Mouse (Mus musculus) heart, embryonic 14.5 days (tissue): ENCODE measurements around the gene Traf1. TPM values are rescaled to one million over a fixed set of nuclear protein-coding genes. Genes with fewer than 3 reads are reported as not detected.

ENCODE experiments used
- ATAC-seq: fragments of 200-750 bp; cut with Nextera tagmentation; 2 replicates; pipeline ENCODE4 v1.8.0; 2017; ENCODE audit warnings: low read depth, moderate TSS enrichment; ENCODE audit not compliant: insufficient number of reproducible peaks, insufficient read depth, low FRiP score
- H3K27ac ChIP-seq, 2 experiments: fragments of 200-500 bp in 1 of 2; fragments of 300-500 bp in 1 of 2; sonication (generic) in 1 of 2; replicated peaks in 1 of 2; 2 replicates each; pipeline ENCODE4 v1.5.1; 2012 to 2014; ENCODE audit warnings: low read depth in 2 of 2, low read length in 2 of 2, control low read depth in 1 of 2, mild to moderate bottlenecking in 1 of 2, mixed read lengths in 1 of 2; ENCODE audit not compliant: control insufficient read depth in 1 of 2, insufficient read depth in 1 of 2
- H3K27me3 ChIP-seq: fragments of 300-500 bp; sonication (generic); 2 replicates; pipeline ENCODE4 v1.6.1; 2014; ENCODE audit warnings: mild to moderate bottlenecking, low read length, control low read depth; ENCODE audit not compliant: control insufficient read depth, insufficient read depth
- H3K36me3 ChIP-seq: fragments of 300-500 bp; sonication (generic); 2 replicates; pipeline ENCODE4 v1.6.1; 2014; ENCODE audit warnings: mild to moderate bottlenecking, control low read depth, low read length, mixed read lengths; ENCODE audit not compliant: control insufficient read depth, insufficient read depth
- H3K4me1 ChIP-seq, 2 experiments: fragments of 200-500 bp in 1 of 2; fragments of 300-500 bp in 1 of 2; sonication (generic) in 1 of 2; 2 replicates each; pipeline ENCODE4 v1.6.1; 2012 to 2014; ENCODE audit warnings: low read length in 2 of 2, control low read depth in 1 of 2, mixed read lengths in 1 of 2; ENCODE audit not compliant: control insufficient read depth in 2 of 2, insufficient read depth in 2 of 2
- H3K4me2 ChIP-seq: fragments of 300-500 bp; sonication (generic); 2 replicates; pipeline ENCODE4 v1.6.1; 2014; ENCODE audit warnings: mild to moderate bottlenecking, low read length
- H3K4me3 ChIP-seq, 2 experiments: fragments of 200-500 bp in 1 of 2; fragments of 300-500 bp in 1 of 2; sonication (generic) in 1 of 2; 2 replicates each; pipeline ENCODE4 v1.5.1; 2012 to 2014; ENCODE audit warnings: low read length in 2 of 2, mild to moderate bottlenecking in 2 of 2, control low read depth in 1 of 2, low read depth in 1 of 2, moderate library complexity in 1 of 2; ENCODE audit not compliant: control insufficient read depth in 1 of 2, insufficient read depth in 1 of 2
- H3K9ac ChIP-seq: fragments of 300-500 bp; sonication (generic); 2 replicates; pipeline ENCODE4 v1.6.1; 2014; ENCODE audit warnings: mild to moderate bottlenecking, low read length
- H3K9me3 ChIP-seq: fragments of 300-500 bp; sonication (generic); 2 replicates; pipeline ENCODE4 v1.6.1; 2016; ENCODE audit warnings: low read length, control low read depth; ENCODE audit not compliant: control insufficient read depth
- WGBS: fragments of 180-500 bp; shearing (Covaris S2); extraction: QIAGEN DNeasy Blood & Tissue Kit; methylation state at CpG from one replicate; pipeline ENCODE4 v1.1.7; 2014; 5-methylcytosine and 5-hydroxymethylcytosine counted together
- polyA plus RNA-seq: library from polyadenylated mRNA; unstranded; fragments of >200 nt; fragmentation: Nextera tagmentation; extraction: Ambion mirVana; gene quantifications from 2 replicates; pipeline ENCODE4 v1.2.1, GENCODE M21; 2014

The Traf1 gene
- polyA plus RNA-seq, 1 experiment from 2014 or later = 2.0 TPM

DNA sequence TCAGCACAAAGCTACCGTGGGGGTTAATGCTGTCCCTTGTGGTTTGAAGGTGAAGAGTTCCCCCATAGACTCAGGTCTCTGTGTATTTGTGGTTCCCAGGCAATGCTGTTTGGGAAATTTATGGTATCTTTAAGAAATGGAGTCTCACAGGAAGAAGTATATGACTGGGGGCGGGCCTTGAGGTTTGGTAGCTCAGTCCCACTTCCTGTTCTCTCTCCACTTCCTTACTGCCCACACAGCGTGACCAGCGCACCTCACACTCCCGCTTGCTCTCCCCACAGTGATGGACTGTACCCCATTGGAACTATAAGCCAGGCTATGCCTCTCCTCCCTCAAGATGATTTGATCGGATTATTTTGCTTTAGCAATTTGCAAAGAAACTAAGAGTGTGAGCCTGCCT is 14.9 kb upstream of the Traf1 start:
- Histone ChIP-seq H3K4me2 (no peak overlapping the region), H3K36me3 (no peaks in the 10 kb centered on the region), H3K4me3 (no peak overlapping the region), H3K9ac (no peak overlapping the region), H3K4me1 (peaks cover 8 to 12% of the 10 kb centered on the region in 2 experiments), H3K27ac (no peak overlapping the region), H3K9me3 (peaks cover 5% of the 10 kb centered on the region; the same call in 1 of the 2 replicates), H3K27me3 (peaks cover 5% of the 10 kb centered on the region)
- 80% methylated on average over 6 of the region's 6 CpGs for WGBS
- ATAC-seq = no peak

GRCm38 (mm10) chr2:34973087-34973486 is 11.5 kb upstream of the Traf1 start:
- H3K9ac ChIP-seq = no peak overlapping the region
- H3K9me3 ChIP-seq = peaks cover 5% of the 10 kb centered on the region; the same call in 1 of the 2 replicates
- no peak overlapping the region for H3K27ac ChIP-seq
- no peak overlapping the region for H3K4me2 ChIP-seq
- H3K36me3 ChIP-seq = no peaks in the 10 kb centered on the region
- ATAC-seq = no peak
- no peak overlapping the region for H3K4me3 ChIP-seq
- H3K27me3 ChIP-seq = peaks cover 5% of the 10 kb centered on the region
- 75% methylated on average over 8 of the region's 8 CpGs for WGBS
- H3K4me1 ChIP-seq = peaks cover 4 to 8% of the 10 kb centered on the region in 2 experiments; a peak in 3 of 4 replicates

- Histone ChIP-seq H3K4me1 (no peaks in the 10 kb centered on the region), H3K9ac (no peak overlapping the region), H3K4me2 (no peak overlapping the region), H3K9me3 (peaks cover 5% of the 10 kb centered on the region; the same call in 1 of the 2 replicates), H3K27me3 (peaks cover 5% of the 10 kb centered on the region), H3K27ac (no peak overlapping the region), H3K36me3 (no peaks in the 10 kb centered on the region), H3K4me3 (no peak overlapping the region)
- ATAC-seq = no peak
- WGBS = 70% methylated on average over 11 of the region's 11 CpGs
Observed at GRCm38 (mm10) chr2:34971080-34971888, 9.7 kb upstream of the Traf1 start.

- WGBS = 21% methylated on average over 9 of the region's 9 CpGs
- Histone ChIP-seq H3K36me3 (no peaks in the 10 kb centered on the region), H3K9me3 (peaks cover 4% of the 10 kb centered on the region; the same call in 1 of the 2 replicates), H3K9ac (no peak overlapping the region; the same call in 1 of the 2 replicates), H3K27me3 (peaks cover 5% of the 10 kb centered on the region), H3K4me2 (no peak overlapping the region), H3K4me3 (no peak overlapping the region), H3K27ac (no peak overlapping the region), H3K4me1 (no peaks in the 10 kb centered on the region)
- no peak for ATAC-seq
Observed at GRCm38 (mm10) chr2:34970092-34970750, 8.6 kb upstream of the Traf1 start.

DNA sequence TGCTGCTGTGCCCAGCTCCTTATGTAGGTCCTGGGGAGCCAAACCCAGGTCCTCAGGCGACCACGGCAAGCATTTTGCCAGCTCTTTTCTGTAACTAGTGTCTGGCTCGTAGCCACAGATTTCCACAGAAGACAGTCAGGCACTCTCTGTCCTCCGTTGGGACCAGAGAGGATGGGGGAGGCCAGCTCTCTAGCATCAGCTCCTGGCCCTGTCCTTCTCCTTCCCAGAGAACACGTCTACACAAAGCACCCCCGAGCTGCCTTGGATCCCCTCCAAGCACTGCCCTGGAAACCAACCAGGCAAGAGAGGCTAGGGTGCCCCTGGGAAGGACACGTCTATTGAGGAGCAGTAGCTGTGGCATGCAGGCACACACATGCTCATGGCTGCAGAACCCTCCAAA is 7.6 kb upstream of the Traf1 start:
- Histone ChIP-seq H3K4me3 (no peak overlapping the region), H3K9me3 (no peaks in the 10 kb centered on the region), H3K36me3 (no peaks in the 10 kb centered on the region), H3K4me2 (no peak overlapping the region), H3K4me1 (no peaks in the 10 kb centered on the region), H3K27ac (no peak overlapping the region), H3K9ac (no peak overlapping the region), H3K27me3 (peaks cover 5% of the 10 kb centered on the region)
- no peak for ATAC-seq
- 59% methylated on average over 7 of the region's 7 CpGs for WGBS

DNA sequence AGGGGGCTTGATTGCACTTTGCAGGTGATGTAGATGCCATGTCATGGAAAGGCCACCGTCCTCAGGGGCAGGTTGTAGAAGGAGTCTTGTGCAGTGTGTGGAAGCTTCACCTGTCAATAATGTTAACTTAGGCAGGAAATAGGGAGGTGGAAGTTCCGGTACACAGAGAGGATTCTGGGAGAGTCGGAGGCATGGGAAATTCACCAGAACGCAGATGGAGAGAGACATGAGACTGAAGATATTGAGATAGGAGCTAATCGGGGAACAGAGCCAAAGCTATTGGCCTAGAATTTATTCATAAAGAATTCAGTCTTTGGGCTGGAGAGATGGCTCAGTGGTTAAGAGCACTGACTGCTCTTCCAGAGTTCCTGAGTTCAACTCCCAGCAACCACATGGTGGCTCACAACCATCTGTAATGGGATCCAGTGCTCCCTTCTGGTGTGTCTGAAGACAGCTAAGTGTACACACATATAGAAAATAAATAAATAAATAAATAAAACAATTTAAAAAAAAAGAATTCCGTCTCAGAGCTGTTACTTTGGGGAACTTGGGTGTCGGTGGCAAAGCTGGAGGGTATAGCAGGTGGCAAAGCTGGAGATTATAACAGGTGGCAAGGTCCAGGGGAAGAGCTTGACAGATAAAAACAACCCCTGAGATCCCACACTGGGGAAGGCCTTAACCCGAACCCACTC is 4.8 kb upstream of the Traf1 start:
- no peaks in the 10 kb centered on the region for H3K36me3 ChIP-seq
- no peaks in the 10 kb centered on the region; the same call in 1 of the 2 replicates for H3K27me3 ChIP-seq
- H3K27ac ChIP-seq = no peak overlapping the region
- H3K9me3 ChIP-seq = no peaks in the 10 kb centered on the region
- no peak overlapping the region for H3K9ac ChIP-seq
- no peak for ATAC-seq
- H3K4me2 ChIP-seq = no peak overlapping the region
- peaks cover 0 to 2% of the 10 kb centered on the region in 2 experiments for H3K4me1 ChIP-seq
- no peak overlapping the region for H3K4me3 ChIP-seq
- WGBS = 86% methylated on average over 8 of the region's 8 CpGs

GRCm38 (mm10) chr2:34965806-34966205 is 4.2 kb upstream of the Traf1 start:
- no peak overlapping the region for H3K9ac ChIP-seq
- no peaks in the 10 kb centered on the region for H3K9me3 ChIP-seq
- peaks cover 0 to 8% of the 10 kb centered on the region in 2 experiments for H3K4me1 ChIP-seq
- WGBS = 71% methylated on average over 8 of the region's 8 CpGs
- H3K36me3 ChIP-seq = no peaks in the 10 kb centered on the region
- H3K4me2 ChIP-seq = no peak overlapping the region
- H3K27me3 ChIP-seq = no peaks in the 10 kb centered on the region
- H3K4me3 ChIP-seq = no peak overlapping the region
- H3K27ac ChIP-seq = no peak overlapping the region
- no peak for ATAC-seq
